Mouse (Mus musculus) megakaryocyte, embryonic 14.5 days (primary cell): ENCODE data around the gene Fbxl14.

ENCODE experiments used
- FLI1 ChIP-seq: IDR thresholded peaks from 2 replicates; pipeline ENCODE4 v1.6.1; 2012; ENCODE audit warnings: low read length, inconsistent platforms, mixed read lengths
- GATA1 ChIP-seq: IDR thresholded peaks from 3 replicates; pipeline ENCODE4 v1.6.1; 2012; ENCODE audit warnings: mixed read lengths, low read length, inconsistent platforms, borderline replicate concordance

- TF ChIP-seq GATA1 (no peak), FLI1 (no peak)
Measured at GRCm38 (mm10) chr6:119508221-119508620, 28.8 kb downstream of the Fbxl14 start.
